Mouse (Mus musculus) lung, postnatal 25 days (tissue): ENCODE measurements around the gene Klhl8.

Experiments used
- DNase-seq: peaks from one replicate; pipeline ENCODE4 v3.0.0; 2022; ENCODE audit warnings: low spot score

Klhl8 gene

DNA sequence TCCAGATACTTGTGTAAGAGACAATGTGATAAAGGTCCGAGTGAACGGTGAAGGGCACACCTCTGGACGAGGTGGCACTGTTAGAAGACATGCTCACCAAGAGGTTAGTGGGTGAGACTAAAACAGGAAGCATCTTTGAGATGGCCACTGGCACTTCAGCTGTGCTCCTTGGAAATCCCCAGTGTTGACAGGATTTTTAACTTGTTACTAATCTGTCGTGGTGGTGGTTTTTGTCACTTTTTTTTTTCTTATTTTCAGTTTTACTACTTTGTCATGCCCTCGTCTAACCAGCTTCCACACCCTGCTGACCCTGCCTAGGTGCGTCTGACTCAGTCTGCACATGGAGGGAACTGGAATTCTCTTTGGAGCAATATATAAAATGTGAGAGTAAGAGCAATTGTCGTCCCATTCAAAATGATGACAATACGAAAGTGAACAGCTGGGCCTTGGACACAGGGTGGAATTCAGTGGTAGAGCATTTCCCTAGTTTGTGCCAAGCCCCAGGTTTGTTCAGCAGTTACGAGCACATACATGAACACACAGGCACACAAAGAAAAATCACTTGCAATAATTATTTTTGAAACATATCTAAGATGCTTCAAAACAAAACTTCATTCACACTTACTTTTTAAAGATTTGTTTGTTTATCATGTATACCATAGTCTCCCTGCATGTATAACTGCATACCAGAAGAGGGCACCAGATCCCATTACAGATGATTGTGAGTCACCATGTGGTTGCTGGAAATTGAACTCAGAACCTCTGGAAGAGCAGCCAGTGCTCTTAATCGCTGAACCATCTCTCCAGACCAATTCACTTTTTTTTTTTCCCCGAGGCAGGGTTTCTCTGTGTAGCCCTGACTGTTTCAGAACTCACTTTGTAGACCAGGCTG, 3.5 kb upstream of the Klhl8 start:
- DNase-seq, result no peak

DNA sequence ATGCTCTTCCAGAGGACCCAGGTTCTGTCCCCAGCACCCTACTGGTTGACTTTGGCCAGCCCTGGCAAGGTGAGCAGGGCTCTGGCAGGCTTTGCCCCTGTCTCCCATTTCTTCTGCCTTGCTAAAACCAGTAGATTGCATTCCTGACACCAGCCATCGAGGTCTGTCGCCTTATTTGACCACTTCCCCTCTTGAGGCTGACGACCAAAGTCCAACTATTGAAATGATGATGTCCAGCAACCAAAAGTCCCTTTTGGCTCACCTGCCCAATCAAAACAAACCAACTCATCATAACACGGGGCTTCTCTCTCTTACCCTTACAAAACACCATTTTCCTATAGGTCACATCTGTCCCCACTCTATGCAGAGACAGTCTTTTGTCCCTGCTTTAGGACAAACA, 2.1 kb upstream of the Klhl8 start:
- DNase-seq, result no peak

DNA sequence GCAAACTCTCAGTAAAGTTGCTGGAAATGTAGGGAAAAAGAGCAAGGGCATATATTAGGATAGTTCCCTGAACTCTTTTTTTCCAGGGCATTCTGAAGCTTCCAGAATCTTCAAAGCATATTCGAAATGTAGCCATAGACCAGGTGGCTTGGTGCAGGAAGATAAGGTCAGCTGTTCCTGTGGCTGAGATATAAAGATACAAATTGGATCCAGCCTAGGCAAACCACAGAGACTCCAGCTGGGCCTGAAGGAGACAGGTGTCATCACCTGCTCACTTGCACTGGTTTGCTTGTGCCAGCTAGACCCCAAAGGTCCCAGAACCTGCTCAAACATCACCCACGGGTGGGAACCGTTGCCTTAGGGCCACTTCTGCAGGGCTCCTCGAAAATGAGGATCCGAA, 496 bp upstream of the Klhl8 start:
- no peak for DNase-seq

DNA sequence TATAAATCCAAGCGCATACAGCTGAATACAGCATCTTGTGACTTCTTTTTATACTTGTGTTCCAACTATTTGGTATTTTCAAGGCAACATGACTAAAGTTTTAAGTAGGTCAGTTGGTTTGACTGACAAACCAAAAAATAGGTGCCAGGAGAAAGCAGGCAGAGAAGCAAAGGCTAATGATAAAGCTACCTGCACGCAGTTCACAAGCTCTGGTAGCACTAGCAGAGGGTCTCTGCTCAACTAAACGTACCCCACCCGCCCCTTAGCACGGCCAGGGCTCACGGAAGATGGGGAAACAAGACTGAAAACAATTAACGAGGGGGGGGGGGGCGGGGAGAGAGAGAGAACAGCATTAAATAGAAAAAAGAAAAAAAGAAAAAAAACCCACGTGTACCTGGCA, 903 bp downstream of the Klhl8 start:
- DNase-seq, result no peak

DNA sequence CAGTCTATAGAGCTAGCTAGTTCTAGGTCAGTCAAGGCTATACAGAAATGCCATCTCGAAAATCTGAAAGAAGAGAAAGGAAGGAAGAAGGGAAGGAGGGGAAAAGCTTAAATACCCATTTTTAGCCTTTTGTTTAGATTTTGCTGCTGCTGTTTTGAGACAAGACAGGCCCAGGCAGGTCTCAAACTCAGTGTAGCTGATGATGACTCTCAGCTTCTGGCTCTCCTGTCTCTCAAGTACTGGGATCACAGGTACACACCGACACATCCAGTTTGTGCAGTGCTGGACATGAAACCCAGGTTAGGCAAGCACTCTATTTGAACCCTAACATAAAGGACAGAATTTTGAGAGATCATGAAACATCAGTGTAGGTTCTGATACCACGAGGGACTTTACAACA, 1.6 kb downstream of the Klhl8 start:
- DNase-seq, result no peak

DNA sequence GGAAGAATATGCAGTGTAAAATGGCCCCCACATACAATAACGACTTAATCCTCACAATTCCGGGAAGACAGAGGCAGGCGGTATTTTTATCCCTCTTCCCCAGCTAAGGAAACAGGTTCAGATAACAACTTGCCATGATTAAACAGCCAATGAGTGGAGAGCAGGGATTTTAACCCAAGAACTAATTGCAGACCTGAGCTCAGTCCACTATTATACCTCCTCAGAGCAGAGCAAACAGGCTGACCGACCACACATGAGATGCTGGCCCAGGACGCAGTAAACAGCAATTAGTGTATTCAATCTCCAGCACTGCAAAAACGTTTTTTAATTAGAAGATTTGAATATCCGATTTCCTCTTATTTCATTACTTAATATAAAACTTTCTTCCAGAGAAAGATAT, 2.2 kb downstream of the Klhl8 start:
- DNase-seq, result no peak

DNA sequence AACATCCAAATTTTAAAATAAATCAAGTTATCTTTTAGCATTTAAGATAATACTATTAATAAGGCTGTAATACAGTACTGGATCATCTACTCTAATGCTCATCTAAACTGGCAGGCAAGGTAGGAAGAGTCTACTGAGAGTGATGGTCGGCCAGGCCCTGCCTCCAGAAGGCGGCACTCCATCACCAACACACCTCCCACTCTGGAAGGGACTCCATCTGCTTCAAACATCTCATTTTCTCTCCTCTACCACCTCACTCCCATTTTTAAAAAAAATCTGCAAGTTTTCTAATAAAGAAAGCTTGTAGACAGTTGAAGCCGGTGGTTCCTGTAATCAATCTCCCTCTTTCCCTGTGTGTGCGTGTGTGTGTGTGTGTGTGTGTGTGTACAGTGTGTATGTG, 3.2 kb downstream of the Klhl8 start:
- DNase-seq, result no peak

DNA sequence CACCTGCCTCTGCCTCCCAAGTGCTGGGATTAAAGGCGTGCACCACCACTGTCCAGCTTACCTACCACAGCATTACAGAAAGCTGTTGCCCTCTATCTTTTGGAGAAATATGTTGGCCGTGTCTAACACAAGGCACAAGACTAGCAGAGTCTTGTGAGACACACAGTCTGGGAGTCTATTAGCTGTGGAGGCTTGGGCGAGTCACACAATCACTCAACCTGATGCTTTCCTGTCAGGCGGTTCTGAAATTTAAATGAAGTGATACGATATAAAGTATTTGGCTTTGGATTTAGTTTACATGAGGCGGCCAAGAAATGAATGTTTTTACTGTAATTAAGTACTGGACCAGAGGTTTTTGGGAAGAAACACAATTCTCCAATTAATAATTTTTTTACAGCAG, 4.9 kb downstream of the Klhl8 start:
- no peak for DNase-seq

DNA sequence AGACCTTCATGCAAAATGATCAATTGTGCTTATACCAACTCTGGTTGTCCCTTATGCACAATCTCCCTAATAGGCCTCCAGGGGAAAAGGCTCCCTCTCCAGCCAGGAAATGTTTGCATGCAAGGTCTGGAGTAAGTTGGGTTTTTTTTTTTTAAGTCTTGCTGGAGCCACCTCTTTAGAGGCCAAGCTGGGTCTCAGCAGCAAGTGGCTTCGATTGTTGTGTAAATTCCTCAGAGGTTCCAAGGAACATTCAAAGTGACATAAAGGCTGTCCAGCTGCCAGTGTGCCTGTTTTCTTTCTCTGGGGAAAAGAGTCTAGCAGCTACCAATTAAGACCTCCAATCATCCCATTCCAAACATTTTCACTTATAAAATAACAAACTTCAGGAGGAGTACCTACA, 12.7 kb downstream of the Klhl8 start:
- peak; percentile 12 for DNase-seq

DNA sequence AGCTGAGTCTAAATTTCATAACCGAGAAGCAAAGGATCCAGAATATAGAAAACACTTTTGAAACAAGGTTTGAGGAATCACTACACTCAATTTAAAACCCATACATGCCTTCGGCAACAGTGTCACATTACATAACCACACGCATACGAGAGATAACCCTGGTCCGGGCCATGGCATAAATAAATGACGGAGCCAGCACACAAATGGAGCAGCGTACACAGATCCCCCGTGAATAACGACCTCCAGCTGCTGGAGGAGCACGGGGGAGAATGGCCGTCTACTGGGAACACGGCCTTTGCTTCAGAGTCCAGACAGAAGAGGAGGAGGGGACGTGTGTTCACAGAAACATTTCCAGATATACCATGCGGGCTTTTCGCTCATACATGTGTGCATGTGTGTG, 21.3 kb downstream of the Klhl8 start:
- DNase-seq, result no peak

DNA sequence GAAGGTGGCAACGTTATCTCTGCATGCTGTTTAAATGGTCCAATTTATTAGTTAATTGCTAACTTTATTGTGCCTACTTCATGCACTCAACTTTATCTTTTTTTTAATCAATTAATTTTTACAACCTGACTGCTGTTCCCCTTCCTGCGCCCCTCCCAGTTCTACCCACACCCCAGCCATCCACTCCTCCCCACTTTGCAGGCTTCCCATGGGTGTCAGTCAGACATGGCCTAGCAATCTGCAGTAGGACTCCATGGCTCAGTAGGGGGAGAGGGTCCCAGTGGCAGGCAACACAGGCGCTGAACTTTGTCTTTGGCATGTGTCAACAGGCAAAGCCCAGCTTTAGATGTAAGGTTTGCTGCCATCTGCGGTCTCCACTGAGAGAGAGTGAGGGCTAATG, 47.3 kb downstream of the Klhl8 start:
- DNase-seq, result no peak

DNA sequence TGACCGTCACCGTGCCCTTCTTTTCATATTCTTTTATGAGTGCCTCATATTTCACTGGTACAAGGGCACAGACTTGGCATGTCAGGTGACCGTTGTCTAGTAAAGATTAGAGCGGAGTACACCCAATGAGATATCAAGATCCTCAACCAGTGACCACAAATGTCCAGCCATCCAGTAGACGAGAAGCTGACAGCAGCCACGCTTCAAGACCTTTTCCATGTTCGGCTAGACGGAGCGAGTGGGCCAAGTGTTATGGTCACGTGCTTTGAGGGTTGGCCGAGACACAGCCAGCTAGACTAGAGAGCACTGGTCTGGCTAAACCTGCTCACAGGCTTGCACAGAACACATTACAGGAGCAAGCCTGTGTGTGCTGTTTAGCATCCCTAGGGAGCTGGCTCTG, 50.4 kb downstream of the Klhl8 start:
- no peak for DNase-seq

DNA sequence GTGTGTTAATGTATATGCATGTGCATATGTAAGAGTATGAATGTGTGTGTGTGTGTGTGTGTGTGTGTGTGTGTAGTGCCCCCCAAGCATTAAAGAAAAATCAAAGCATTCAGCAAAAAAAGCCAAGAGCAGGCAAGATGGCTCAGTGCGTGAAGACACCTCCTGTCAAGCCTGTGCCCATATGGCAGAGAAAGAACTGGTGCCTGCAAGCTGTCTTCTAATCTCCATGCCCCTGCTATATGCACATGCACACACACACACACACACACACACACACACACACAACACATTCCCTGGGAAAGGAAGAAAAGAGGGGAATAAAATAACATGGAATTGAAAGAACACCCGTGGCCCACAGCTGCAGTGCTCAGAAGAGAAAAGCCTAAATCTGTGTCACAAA, 53.9 kb downstream of the Klhl8 start:
- DNase-seq, result no peak

DNA sequence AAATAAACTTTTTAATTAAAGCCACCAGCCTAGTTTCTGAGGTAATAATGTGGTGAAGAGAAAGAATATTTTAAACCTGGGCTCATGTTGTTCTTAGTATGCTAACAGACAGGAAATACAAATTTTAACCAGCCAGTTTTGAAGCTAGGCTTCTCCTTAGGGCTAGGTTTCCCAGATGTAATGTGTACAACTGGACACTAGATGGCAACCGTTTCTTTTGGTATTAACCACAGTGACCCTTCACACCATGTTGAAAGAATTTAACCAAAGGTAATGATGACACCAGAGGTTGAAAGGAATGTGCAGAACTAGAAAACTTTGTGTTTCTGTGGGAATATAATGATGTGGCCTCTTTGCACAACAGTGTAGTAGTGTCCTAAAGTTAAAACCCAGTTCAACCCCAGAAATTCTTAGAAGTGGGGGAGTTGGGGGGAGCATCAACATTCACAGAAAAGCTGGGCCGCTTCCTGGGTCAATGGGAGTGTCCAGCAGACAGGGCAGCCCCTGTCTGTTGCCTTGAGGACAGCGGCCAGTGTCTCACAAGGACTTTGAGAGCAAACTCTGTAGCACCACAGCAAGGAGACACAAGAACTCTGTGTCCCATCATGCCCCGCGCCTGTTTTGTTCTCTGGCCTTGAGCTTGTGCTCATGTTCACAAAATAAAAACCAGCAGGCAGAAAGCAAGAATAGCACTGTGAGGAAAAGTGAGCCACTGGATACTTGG, 54.6 kb downstream of the Klhl8 start:
- DNase-seq, result peak; percentile 66

DNA sequence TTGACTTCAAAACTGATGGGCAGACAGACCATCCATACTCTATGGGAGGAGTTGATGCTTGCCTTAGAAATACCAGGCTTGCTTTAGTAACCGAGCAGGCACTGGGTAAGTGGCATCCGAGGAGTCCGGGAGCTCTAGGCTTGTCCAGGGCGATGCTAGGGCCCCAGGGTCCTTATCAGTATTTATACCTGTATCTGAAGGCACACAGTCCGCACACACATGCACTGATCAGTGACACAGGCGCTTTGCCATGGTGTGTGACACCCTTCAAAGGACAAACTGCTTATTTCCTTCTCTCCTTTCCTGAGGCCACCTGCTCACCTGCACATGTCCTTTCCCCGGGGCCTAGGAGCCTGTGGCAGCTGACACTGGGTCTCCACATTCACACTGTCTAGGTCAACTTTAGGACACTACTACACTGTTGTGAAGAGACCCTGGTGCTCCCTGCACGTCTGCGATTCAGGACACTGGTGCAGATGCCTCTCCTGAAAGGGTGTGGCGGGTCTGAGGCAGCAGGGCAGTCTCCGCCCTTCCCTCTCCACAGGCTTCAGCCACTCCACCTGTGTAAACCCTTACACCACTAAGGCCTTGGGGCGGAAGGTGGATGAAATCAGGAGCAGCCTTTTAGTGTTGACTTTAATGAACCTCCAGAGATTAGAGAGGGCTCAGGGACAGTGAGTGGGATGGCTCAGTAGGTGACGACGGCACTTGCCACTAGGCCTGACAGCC, 55.4 kb downstream of the Klhl8 start:
- peak; percentile 41 for DNase-seq

DNA sequence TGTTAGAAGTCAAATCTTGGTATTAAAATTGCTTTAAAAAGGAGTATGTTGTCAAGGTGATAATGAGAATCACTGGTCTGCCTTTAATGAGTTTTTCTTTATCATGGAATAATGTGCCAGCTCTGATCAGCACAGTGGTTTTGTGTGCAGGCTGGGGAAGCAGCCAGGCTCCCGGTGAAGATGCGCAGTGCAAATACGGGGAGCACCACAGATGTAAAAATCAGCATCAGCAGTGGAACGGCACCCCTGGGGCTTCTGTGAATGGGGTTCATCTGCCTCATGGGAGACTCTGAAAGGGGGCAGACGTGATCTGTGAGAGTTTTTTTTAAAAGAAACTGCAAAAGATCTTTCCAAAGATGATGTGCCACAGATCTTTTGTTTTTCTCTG, 56.3 kb downstream of the Klhl8 start:
- DNase-seq, result no peak

DNA sequence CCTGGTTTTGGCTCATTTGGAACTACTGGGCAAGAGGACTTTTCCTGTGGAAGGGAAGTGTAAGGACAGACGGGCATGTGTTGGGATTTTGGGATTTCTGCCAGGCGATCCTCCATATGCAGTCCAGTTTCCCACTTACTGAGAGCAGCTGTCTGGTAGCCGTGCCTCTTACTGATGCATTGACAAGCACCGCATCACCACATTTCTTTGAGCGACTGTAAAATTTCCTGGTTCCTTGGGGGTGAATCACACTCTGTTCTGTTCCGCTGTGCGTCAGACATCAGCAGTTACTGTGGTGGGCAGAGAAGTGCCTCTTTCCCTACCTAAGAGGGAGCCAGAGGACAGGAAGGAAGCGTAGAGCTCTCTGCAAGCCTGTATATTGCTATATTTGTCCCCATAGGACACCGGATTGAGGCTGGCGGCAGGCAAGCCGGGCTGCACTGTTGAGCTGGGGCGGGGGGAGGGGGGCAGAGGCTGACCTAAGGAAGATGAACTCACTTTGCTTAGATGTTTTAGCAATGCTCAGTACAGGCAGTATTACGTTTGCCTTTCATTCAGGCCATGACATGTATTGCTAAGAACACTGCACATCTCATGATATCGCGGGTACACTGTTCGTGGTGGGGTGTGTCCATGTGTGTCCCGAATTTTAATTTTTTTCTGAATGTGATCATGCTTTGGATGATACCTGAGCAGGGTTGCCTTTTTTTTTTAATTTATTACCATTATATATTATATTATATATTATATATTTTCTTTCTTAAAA, 56.8 kb downstream of the Klhl8 start:
- no peak for DNase-seq

DNA sequence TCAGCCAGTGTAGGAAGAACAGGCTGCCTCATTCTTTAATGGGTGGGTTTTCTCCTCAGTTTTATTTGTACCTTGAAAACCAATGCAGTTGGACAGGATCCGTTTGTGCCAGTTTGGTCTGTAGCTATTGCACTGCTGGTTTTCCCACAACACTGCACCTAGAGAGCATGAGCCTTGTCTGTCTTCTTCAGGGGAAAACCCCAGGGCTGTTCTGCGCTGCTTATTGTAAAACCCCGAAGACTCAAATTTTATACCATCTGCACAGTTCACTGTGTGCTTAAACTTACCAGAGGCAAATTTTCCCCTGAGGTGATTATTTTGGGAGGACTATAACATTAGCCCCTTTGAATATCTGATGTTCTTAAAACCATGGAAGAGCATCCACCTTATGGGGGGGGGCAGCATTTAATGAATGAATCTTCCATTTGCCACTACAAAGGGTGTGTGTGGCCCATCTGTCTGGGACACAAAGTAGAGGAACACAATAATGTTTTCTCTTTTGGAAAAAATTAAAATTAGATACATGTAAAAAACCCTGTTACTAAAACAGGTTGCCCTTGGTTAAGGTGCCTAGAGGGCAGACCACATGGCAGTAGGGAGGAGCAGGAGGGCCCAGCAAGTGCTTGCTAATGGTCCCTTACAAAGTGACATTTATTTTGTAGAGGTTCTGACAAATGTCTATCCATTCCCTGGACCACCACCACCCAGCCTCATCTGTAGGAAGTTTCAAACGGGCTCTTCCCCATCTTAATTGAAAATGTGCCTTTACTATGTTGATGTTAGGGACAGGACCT, 58.1 kb downstream of the Klhl8 start:
- DNase-seq, result no peak

DNA sequence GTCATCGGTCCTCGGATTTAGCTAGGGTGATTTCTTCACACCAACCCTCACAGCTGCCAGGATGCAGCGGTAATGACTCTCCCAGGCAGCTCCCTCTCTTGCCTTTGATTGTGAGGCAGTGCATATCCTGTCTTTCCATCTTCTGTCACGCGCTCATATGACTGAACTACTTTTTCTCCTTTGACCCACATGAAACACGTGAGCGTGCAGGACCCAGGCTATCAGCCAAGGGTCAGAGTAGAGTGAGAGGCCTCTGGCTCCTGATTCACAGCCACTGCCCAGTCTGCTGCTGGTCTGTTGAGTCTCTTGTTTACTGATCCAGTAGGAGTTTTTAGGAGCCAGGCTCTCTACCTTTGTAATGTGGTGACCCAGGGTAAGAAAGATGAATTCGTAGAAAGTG, 62.5 kb downstream of the Klhl8 start:
- no peak for DNase-seq

DNA sequence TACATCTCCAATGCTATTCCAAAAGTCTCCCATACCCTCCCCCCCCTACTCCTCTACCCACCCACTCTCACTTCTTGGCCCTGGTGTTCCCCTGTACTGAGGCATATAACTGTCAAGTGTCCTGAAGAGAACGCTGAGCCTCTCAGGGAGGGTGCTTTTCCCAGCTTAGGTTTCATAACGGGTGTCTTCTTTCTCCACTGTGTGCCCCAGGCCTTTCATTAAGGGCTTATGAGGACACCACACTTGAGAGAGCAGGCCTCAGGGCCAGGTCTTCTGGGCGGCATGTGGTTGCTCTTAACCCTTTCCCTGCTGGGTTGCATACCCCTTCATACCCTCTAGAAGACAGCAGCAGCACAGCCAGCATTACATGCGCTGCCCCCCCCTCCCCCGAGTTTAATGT, 64.5 kb downstream of the Klhl8 start:
- no peak for DNase-seq

DNA sequence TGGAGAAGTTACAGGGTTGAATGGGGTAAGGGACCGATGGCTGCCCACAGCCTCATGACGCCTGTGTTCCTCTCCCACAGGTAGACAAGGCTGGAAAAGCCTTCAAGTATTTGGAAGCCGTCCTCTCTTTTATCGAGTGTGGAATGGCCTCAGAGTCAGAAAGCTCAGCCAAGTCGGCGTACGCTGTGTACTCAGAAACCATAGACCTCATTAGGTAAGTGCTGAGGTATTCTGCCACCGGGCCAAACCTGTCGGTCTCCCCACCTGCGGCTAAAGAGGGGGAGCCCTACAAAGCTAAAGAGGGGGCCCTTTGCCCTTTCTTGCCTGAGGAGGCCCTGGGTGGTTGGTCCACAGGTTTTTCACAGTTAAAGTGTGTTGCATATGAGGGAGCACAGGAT, 64.9 kb downstream of the Klhl8 start:
- DNase-seq, result peak; percentile 68
